Mouse (Mus musculus) embryonic facial prominence, embryonic 15.5 days (tissue): Measurements from ENCODE around the gene Mrgprf. TPM values are rescaled to one million over a fixed set of nuclear protein-coding genes. Genes with fewer than 3 reads are reported as not detected.

ENCODE experiments used
- ATAC-seq: fragments of 200-750 bp; cut with Nextera tagmentation; 2 replicates; pipeline ENCODE4 v1.8.0; 2017; ENCODE audit warnings: low read depth, moderate TSS enrichment; ENCODE audit not compliant: insufficient number of reproducible peaks, low FRiP score, low TSS enrichment
- H3K27ac ChIP-seq: fragments of 300-500 bp; sonication (generic); replicated peaks from 2 replicates; pipeline ENCODE4 v1.5.1; 2015; ENCODE audit warnings: mild to moderate bottlenecking, inconsistent platforms
- H3K27me3 ChIP-seq: fragments of 300-500 bp; sonication (generic); 2 replicates; pipeline ENCODE4 v1.6.1; 2015; ENCODE audit warnings: inconsistent platforms
- H3K36me3 ChIP-seq: fragments of 300-500 bp; sonication (generic); 2 replicates; pipeline ENCODE4 v1.6.1; 2015; ENCODE audit warnings: mild to moderate bottlenecking, inconsistent platforms
- H3K4me1 ChIP-seq: fragments of 300-500 bp; sonication (generic); 2 replicates; pipeline ENCODE4 v1.6.1; 2015; ENCODE audit warnings: inconsistent platforms
- H3K4me2 ChIP-seq: fragments of 300-500 bp; sonication (generic); replicated peaks from 2 replicates; pipeline ENCODE4 v1.6.1; 2015; ENCODE audit warnings: mild to moderate bottlenecking, inconsistent platforms
- H3K4me3 ChIP-seq: fragments of 300-500 bp; sonication (generic); replicated peaks from 2 replicates; pipeline ENCODE4 v1.5.1; 2015; ENCODE audit warnings: mild to moderate bottlenecking, inconsistent platforms
- H3K9ac ChIP-seq: fragments of 300-500 bp; sonication (generic); 2 replicates; pipeline ENCODE4 v1.6.1; 2015; ENCODE audit warnings: inconsistent platforms
- H3K9me3 ChIP-seq: fragments of 300-500 bp; sonication (generic); replicated peaks from 2 replicates; pipeline ENCODE4 v1.6.1; 2016; ENCODE audit warnings: inconsistent platforms
- WGBS: fragments of 180-500 bp; shearing (Covaris S2); methylation state at CpG from one replicate; pipeline ENCODE4 v1.1.7; 2015; 5-methylcytosine and 5-hydroxymethylcytosine counted together
- polyA plus RNA-seq: library from polyadenylated mRNA; unstranded; fragments of >200 nt; fragmentation: Nextera tagmentation; extraction: Ambion mirVana; gene quantifications from 2 replicates; pipeline ENCODE4 v1.2.1, GENCODE M21; 2015

Mrgprf gene
- polyA plus RNA-seq, 1 experiment from 2014 or later: 8.1 TPM

- Histone ChIP-seq H3K36me3 (no peaks in the 10 kb centered on the region), H3K27me3 (no peaks in the 10 kb centered on the region), H3K9me3 (no peaks in the 10 kb centered on the region), H3K4me3 (no peak overlapping the region), H3K4me2 (no peak overlapping the region), H3K27ac (no peak overlapping the region), H3K4me1 (no peaks in the 10 kb centered on the region), H3K9ac (no peak overlapping the region)
- ATAC-seq: no peak
- WGBS: 63% methylated on average over 3 of the region's 3 CpGs
Measured at GRCm38 (mm10) chr7:145319481-145319880, 18.9 kb downstream of the Mrgprf start.

GRCm38 (mm10) chr7:145323607-145324006 is 23.0 kb downstream of the Mrgprf start:
- whole genome bisulfite sequencing: 37% methylated on average over 4 of the region's 4 CpGs
- no peak for ATAC-seq
- no peak overlapping the region for H3K27ac ChIP-seq
- no peak overlapping the region for H3K4me3 ChIP-seq
- H3K4me1 ChIP-seq: no peaks in the 10 kb centered on the region
- no peak overlapping the region for H3K4me2 ChIP-seq
- H3K9me3 ChIP-seq: no peaks in the 10 kb centered on the region
- no peak overlapping the region for H3K9ac ChIP-seq
- no peaks in the 10 kb centered on the region for H3K36me3 ChIP-seq
- H3K27me3 ChIP-seq: no peaks in the 10 kb centered on the region

- H3K36me3 ChIP-seq: no peaks in the 10 kb centered on the region
- 43% methylated on average over 2 of the region's 2 CpGs for WGBS
- ATAC-seq: no peak
- H3K4me1 ChIP-seq: peaks cover 10% of the 10 kb centered on the region
- no peak overlapping the region for H3K9ac ChIP-seq
- no peak overlapping the region for H3K27ac ChIP-seq
- H3K4me3 ChIP-seq: no peak overlapping the region
- H3K9me3 ChIP-seq: no peaks in the 10 kb centered on the region
- H3K4me2 ChIP-seq: no peak overlapping the region
- no peaks in the 10 kb centered on the region for H3K27me3 ChIP-seq
Measured at GRCm38 (mm10) chr7:145325697-145326096, 25.1 kb downstream of the Mrgprf start.

GRCm38 (mm10) chr7:145329982-145330381 is 29.4 kb downstream of the Mrgprf start:
- Histone ChIP-seq H3K36me3 (no peaks in the 10 kb centered on the region), H3K4me3 (no peak overlapping the region), H3K9me3 (no peaks in the 10 kb centered on the region), H3K27me3 (no peaks in the 10 kb centered on the region), H3K4me1 (peaks cover 43% of the 10 kb centered on the region), H3K27ac (peak overlapping the region; percentile 83), H3K4me2 (no peak overlapping the region), H3K9ac (no peak overlapping the region)
- whole genome bisulfite sequencing: 44% methylated on average over 2 of the region's 2 CpGs
- ATAC-seq: peak; percentile 16; the same call in 1 of the 2 replicates

- no peaks in the 10 kb centered on the region for H3K36me3 ChIP-seq
- no peaks in the 10 kb centered on the region for H3K27me3 ChIP-seq
- H3K4me1 ChIP-seq: peaks cover 46% of the 10 kb centered on the region
- H3K9me3 ChIP-seq: no peaks in the 10 kb centered on the region
- no peak overlapping the region for H3K9ac ChIP-seq
- ATAC-seq: no peak
- no peak overlapping the region for H3K4me3 ChIP-seq
- peak overlapping the region; percentile 82 for H3K27ac ChIP-seq
- no peak overlapping the region for H3K4me2 ChIP-seq
- 51% methylated on average over 2 of the region's 2 CpGs for WGBS
Measured at GRCm38 (mm10) chr7:145330641-145331040, 30.0 kb downstream of the Mrgprf start.

- WGBS: 18% methylated on average over 1 of the region's 1 CpGs
- no peaks in the 10 kb centered on the region for H3K27me3 ChIP-seq
- peak overlapping the region; percentile 51 for H3K27ac ChIP-seq
- H3K36me3 ChIP-seq: no peaks in the 10 kb centered on the region
- peaks cover 46% of the 10 kb centered on the region for H3K4me1 ChIP-seq
- H3K9me3 ChIP-seq: no peaks in the 10 kb centered on the region
- no peak overlapping the region for H3K9ac ChIP-seq
- peak; percentile 47 for ATAC-seq
- no peak overlapping the region for H3K4me2 ChIP-seq
- no peak overlapping the region for H3K4me3 ChIP-seq
Measured at GRCm38 (mm10) chr7:145332376-145333041, 31.9 kb downstream of the Mrgprf start.

- peak overlapping the region; percentile 78 for H3K27ac ChIP-seq
- H3K36me3 ChIP-seq: no peaks in the 10 kb centered on the region
- ATAC-seq: no peak
- H3K27me3 ChIP-seq: no peaks in the 10 kb centered on the region
- no peak overlapping the region for H3K9ac ChIP-seq
- no peak overlapping the region for H3K4me3 ChIP-seq
- no peak overlapping the region for H3K4me2 ChIP-seq
- 74% methylated on average over 6 of the region's 6 CpGs for WGBS
- H3K9me3 ChIP-seq: no peaks in the 10 kb centered on the region
- peaks cover 46% of the 10 kb centered on the region for H3K4me1 ChIP-seq
Measured at GRCm38 (mm10) chr7:145333936-145334335, 33.3 kb downstream of the Mrgprf start.

GRCm38 (mm10) chr7:145334428-145335027 is 33.9 kb downstream of the Mrgprf start:
- ATAC-seq: no peak
- H3K27me3 ChIP-seq: no peaks in the 10 kb centered on the region
- no peak overlapping the region for H3K4me3 ChIP-seq
- H3K4me2 ChIP-seq: no peak overlapping the region
- peak overlapping the region; percentile 34; the same call in 1 of the 2 replicates for H3K27ac ChIP-seq
- peaks cover 43% of the 10 kb centered on the region for H3K4me1 ChIP-seq
- H3K9me3 ChIP-seq: no peaks in the 10 kb centered on the region
- no peak overlapping the region for H3K9ac ChIP-seq
- H3K36me3 ChIP-seq: no peaks in the 10 kb centered on the region
- WGBS: 25% methylated on average over 4 of the region's 4 CpGs

- no peak overlapping the region for H3K4me3 ChIP-seq
- no peaks in the 10 kb centered on the region for H3K36me3 ChIP-seq
- peaks cover 38% of the 10 kb centered on the region for H3K4me1 ChIP-seq
- H3K4me2 ChIP-seq: no peak overlapping the region
- ATAC-seq: no peak
- H3K27ac ChIP-seq: peak overlapping the region; percentile 51; the same call in 1 of the 2 replicates
- no peaks in the 10 kb centered on the region for H3K27me3 ChIP-seq
- H3K9me3 ChIP-seq: no peaks in the 10 kb centered on the region
- H3K9ac ChIP-seq: no peak overlapping the region
Measured at GRCm38 (mm10) chr7:145335199-145335598, 34.6 kb downstream of the Mrgprf start.

GRCm38 (mm10) chr7:145335616-145336332 is 35.1 kb downstream of the Mrgprf start:
- H3K9ac ChIP-seq: no peak overlapping the region
- no peaks in the 10 kb centered on the region for H3K27me3 ChIP-seq
- H3K4me3 ChIP-seq: no peak overlapping the region
- H3K4me1 ChIP-seq: peaks cover 35% of the 10 kb centered on the region
- no peak overlapping the region for H3K4me2 ChIP-seq
- ATAC-seq: no peak
- H3K27ac ChIP-seq: no peak overlapping the region
- no peaks in the 10 kb centered on the region for H3K9me3 ChIP-seq
- 87% methylated on average over 3 of the region's 3 CpGs for WGBS
- no peaks in the 10 kb centered on the region for H3K36me3 ChIP-seq

GRCm38 (mm10) chr7:145337889-145338288 is 37.3 kb downstream of the Mrgprf start:
- no peak overlapping the region for H3K27ac ChIP-seq
- H3K36me3 ChIP-seq: no peaks in the 10 kb centered on the region
- H3K4me2 ChIP-seq: no peak overlapping the region
- peaks cover 23% of the 10 kb centered on the region for H3K4me1 ChIP-seq
- H3K4me3 ChIP-seq: no peak overlapping the region
- WGBS: 71% methylated on average over 2 of the region's 2 CpGs
- no peak overlapping the region for H3K9ac ChIP-seq
- no peak for ATAC-seq
- no peaks in the 10 kb centered on the region for H3K27me3 ChIP-seq
- H3K9me3 ChIP-seq: no peaks in the 10 kb centered on the region
